Mouse (Mus musculus) bone marrow, adult 2 months (tissue): ENCODE results near the gene Hras. TPM values are rescaled to one million over a fixed set of nuclear protein-coding genes. Genes with fewer than 3 reads are reported as not detected.

ENCODE experiments used
- H3K27ac ChIP-seq: fragments of 200-500 bp; 2 replicates; pipeline ENCODE4 v1.5.1; 2012; ENCODE audit warnings: low read depth, mild to moderate bottlenecking, control low read depth, inconsistent platforms, low read length; ENCODE audit not compliant: control insufficient read depth, poor library complexity, insufficient read depth
- H3K4me1 ChIP-seq: fragments of 200-500 bp; 2 replicates; pipeline ENCODE4 v1.6.1; 2011; ENCODE audit warnings: low read length; ENCODE audit not compliant: control insufficient read depth, insufficient read depth
- H3K4me3 ChIP-seq: fragments of 200-500 bp; replicated peaks from 2 replicates; pipeline ENCODE3; 2011; ENCODE audit warnings: mild to moderate bottlenecking, low read depth, low read length, control low read depth; ENCODE audit not compliant: control insufficient read depth
- CTCF ChIP-seq: fragments of 200-500 bp; IDR thresholded peaks from 2 replicates; pipeline ENCODE4 v1.5.1; 2011; ENCODE audit warnings: low read length, control low read depth; ENCODE audit not compliant: control insufficient read depth, insufficient read depth
- POLR2A ChIP-seq: fragments of 200-500 bp; IDR thresholded peaks from 2 replicates; pipeline ENCODE4 v1.6.1; 2011; ENCODE audit warnings: low read depth, mild to moderate bottlenecking, control low read depth, low read length, borderline replicate concordance; ENCODE audit not compliant: control insufficient read depth
- WGBS: fragments of 180-500 bp; shearing (Covaris S2); methylation state at CpG from one replicate; pipeline ENCODE4 v1.1.7; 2018; 5-methylcytosine and 5-hydroxymethylcytosine counted together
- polyA plus RNA-seq: library from polyadenylated mRNA; stranded (reverse); fragments of >200 nt; gene quantifications from 2 replicates; pipeline ENCODE4 v1.2.4, GENCODE M21; 2011; ENCODE audit warnings: low replicate concordance; ENCODE audit not compliant: missing spikeins, insufficient read depth, insufficient read length

Gene Hras
- polyA plus RNA-seq, 1 experiment = 168 TPM

DNA sequence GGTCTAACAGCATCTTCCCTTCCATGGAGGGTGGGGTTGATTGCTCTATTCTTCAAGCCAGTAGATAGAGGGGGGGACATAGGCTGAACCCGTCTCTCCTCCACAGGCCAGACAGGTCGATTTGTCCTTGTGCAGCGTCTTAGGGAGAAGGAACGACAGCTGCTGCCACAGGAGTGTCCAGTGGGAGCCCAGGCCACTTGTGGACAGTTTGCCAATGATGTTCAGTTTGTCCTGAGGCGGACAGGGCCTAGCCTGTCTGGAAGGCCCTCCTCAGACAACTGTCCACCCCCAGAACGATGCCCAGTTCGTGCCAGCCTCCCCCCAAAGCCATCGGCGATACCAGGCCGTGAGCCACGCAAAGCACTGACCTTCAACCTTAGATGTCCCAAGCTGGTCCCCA, 23.1 kb upstream of the Hras start:
- TF ChIP-seq CTCF (no peak), POLR2A (no peak)
- no peak overlapping the region for H3K27ac ChIP-seq
- WGBS = 94% methylated on average over 11 of the region's 11 CpGs
- peaks cover under 1% of the 10 kb centered on the region; the same call in 1 of the 2 replicates for H3K4me1 ChIP-seq
- no peak overlapping the region for H3K4me3 ChIP-seq

DNA sequence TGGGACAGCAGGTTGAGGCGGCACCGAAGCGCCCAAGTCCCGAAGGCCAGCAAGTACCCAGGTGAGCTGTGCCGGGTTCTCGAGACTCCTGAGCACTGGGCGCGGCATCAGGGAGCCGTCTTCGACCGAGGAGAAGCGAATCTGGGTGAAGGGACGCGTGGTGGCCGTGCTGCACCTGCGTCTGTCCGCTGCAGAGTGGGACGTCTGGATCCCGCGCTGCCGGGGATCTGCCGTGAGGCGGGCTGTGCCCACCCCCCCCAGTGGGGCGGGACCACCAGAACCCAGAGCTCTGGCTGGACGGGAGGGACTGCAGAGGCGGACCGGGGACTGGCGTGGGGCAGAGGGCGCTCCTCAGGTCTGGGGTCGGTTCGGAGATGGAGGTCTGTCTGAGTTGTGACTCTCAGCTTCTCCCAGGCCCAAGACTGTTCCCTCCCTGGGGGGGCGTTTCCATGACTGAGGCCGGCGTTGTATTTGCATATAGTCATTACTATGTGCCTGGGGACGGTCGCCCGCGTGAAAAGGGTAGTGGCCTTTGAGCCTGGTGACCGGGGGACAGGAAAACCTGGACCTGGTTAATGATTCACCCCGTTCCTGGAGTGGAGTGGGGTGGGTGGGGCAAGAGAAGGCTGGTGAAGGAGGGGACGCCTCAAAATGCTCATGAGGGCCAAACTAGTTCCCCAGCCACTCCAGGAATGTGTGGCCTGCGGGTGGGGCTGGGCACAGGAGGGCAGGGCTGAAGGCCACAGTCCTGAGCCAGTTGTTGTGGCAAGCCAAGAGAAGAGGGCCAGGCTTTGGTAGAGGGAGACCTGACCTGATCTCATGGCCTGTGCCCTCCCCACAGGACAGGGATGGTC, 22.3 kb upstream of the Hras start:
- TF ChIP-seq POLR2A (peak; percentile 17; the same call in 1 of the 2 replicates), CTCF (no peak)
- WGBS = 2% methylated on average over 42 of the region's 42 CpGs
- Histone ChIP-seq H3K27ac (peak overlapping the region; percentile 62), H3K4me1 (no peaks in the 10 kb centered on the region), H3K4me3 (peak overlapping the region; percentile 71)

DNA sequence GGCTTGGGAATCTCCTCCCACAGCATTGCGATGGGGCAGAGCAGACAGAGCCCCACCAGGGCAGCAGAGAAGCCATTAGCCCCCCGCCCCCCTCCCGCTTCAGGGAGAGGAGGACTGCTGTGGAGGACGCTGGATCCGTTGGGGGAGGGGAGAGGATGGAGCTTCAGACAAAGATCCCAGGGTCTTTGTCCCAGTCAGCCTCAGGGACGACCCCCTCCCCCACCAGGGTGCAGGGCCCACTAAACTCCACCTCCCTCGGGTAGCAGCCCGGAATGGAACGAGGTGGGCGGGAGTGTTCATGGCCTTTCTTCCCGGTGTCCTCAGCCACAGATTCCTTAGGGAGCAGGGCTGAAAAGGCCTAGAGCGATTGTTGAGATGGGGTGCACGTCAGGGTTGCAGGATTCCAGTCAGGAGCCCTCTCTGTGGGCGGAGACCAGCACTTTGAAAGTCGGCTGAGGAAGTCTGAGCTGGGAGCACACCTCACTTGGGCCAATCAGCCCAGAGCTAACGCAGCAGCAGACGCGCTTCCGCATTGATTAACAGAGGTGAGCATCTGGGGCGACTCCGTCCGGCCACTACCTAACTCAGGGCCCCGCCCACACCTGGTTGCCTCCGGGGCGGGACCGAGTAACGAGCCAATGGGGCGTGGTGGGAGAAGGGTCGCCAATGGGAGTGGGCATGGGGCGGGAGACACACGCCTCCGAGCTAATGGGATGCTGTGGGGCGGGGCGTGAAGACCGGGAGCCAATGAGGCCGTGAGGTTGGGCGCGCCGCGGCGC, 21.5 kb upstream of the Hras start, which contains the start of gene Rassf7:
Gene Rassf7, plus strand, starts transcription at position 760 of the 779 bp plus-strand sequence.
- H3K4me3 ChIP-seq = peak within 1 kb of the TSS; percentile 71
- TF ChIP-seq CTCF (no peak), POLR2A (peak; percentile 7; the same call in 1 of the 2 replicates)
- WGBS = 5% methylated on average over 41 of the region's 41 CpGs
- H3K27ac ChIP-seq = peak within 1 kb of the TSS; percentile 62
- no peaks in the 10 kb centered on the region for H3K4me1 ChIP-seq

DNA sequence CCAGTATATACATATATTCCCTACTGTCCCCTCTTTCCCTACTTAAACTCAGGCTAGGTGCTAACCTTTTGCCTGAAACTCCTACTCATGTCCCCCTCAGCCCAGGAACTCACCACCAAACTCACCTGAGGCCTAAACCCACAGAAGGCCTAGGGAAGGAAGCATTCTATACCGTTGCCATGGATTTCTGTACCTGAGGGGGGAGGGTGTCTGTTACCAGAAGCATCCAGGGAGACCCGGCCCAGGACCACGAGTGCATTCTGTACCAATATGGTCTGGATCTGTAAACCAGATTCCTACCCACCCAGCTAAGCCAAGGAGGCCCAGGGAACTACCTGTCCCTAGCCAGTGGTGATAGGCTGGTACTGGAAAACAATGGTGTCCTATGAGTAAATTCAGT, 20.5 kb upstream of the Hras start:
- 86% methylated on average over 3 of the region's 3 CpGs for WGBS
- H3K4me1 ChIP-seq = peaks cover 4% of the 10 kb centered on the region; the same call in 1 of the 2 replicates
- H3K27ac ChIP-seq = no peak overlapping the region
- TF ChIP-seq CTCF (no peak), POLR2A (no peak)
- no peak overlapping the region for H3K4me3 ChIP-seq

DNA sequence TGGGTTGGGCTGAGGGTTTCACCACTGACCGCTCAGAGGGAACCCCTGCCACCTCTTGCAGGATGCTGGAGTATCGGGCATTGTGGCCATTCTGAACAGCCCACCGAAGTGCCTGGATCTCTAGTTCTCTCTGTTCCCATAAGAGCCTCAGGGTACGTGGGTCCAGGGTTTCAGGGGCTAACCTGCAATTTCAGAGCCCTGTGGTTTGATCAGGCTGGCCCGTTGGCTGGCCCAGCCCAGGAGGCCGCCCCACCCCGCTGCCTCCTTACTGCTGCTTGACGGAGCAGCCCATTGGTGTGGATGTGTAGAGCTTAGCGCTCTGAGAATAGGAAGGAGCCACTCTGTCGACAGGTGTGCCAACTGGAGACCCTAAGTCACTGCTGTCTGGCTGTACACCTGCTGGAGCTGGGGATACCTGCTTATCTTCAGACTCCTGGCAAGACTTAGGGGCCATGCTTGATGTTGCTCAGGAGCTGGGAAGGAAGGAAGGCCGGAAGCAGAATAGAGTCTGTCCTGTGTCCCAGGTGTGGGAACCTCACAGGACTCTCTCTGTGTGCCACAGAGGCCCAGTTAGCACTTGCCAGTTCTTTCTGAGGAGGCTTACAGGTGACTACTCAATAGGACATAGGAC, 19.9 kb upstream of the Hras start, which contains the start of gene Lmntd2:
Gene Lmntd2, minus strand, starts transcription at position 476 of the 631 bp plus-strand sequence.
- no peak for TF ChIP-seq CTCF
- H3K4me1 ChIP-seq = peaks cover 6% of the 10 kb centered on the region
- H3K4me3 ChIP-seq = no peak within 1 kb of the TSS
- 90% methylated on average over 11 of the region's 11 CpGs for WGBS
- peak within 1 kb of the TSS; percentile 24; the same call in 1 of the 2 replicates for H3K27ac ChIP-seq

DNA sequence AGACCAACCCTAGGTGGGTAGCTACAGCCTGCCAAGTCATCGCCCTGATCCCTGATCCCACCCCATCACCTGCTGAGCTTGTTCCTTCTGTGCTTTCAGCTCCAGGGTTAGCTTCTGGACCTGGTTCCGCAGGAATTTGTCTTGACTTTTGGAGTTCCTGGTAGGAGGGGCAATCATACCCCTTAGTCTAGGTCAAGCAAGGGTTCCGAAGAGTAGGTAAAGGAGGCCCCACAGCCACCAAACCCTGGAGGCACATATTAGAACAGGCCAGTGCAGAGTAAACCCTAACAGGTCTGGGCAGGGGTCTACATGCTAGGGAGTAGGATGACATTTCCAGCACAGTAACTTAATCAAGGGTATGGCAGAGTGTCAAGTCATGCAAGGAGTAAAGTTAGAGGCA, 19.3 kb upstream of the Hras start:
- H3K4me3 ChIP-seq = no peak overlapping the region
- no peak overlapping the region for H3K27ac ChIP-seq
- 93% methylated on average over 3 of the region's 3 CpGs for WGBS
- peaks cover 6% of the 10 kb centered on the region for H3K4me1 ChIP-seq
- no peak for TF ChIP-seq CTCF
- no peak for TF ChIP-seq POLR2A

DNA sequence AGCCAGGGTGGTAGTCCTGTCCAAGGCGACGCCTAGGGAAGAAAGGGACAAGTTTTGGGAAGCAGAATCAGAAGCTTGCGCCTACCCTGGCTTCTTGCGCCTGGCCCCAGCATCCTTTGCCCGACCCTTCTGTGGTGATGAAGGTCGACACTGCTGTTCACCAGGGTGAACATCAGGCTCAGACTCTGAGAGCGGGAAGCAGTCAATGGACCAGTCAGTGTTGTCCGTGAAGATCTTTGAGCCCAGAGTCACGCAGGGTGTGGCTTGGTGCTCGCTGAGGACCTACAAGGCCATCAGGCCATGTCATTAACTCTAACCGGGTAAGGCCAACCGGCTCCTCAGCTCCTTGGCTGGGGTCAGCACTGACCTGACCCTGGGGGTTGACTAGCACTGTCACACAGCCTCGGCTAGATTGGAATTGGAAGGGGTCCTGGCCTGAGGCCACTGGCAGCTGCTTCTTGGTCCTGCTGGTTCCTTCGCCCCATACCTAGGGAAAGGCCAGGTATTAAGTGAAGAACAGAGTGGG, 16.9 kb upstream of the Hras start:
- no peak for TF ChIP-seq CTCF
- 88% methylated on average over 14 of the region's 14 CpGs for WGBS
- H3K4me3 ChIP-seq = no peak overlapping the region
- peaks cover 6% of the 10 kb centered on the region for H3K4me1 ChIP-seq
- no peak overlapping the region for H3K27ac ChIP-seq

DNA sequence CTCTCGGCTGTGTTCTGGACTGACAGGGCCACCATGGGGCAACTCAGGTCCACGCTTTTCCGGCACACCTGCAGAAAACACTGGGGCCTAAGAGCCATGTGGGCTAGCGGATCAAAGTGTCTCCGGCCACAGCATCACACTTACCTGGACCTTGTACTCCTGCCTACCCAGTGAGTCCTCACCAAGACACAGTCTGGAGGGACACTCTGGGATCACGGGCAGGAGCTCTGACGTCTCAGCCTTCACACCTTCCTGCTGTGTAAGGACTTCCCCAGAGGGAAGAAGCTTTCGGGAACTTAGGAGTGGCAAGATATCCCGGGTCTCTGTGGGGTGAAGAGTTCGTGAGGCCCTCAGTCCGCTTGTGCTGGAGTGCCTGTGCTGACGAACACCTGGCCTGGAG, 16.3 kb upstream of the Hras start:
- peaks cover 6% of the 10 kb centered on the region for H3K4me1 ChIP-seq
- H3K4me3 ChIP-seq = no peak overlapping the region
- TF ChIP-seq CTCF (no peak), POLR2A (no peak)
- H3K27ac ChIP-seq = peak overlapping the region; percentile 33; the same call in 1 of the 2 replicates
- WGBS = 85% methylated on average over 12 of the region's 12 CpGs

DNA sequence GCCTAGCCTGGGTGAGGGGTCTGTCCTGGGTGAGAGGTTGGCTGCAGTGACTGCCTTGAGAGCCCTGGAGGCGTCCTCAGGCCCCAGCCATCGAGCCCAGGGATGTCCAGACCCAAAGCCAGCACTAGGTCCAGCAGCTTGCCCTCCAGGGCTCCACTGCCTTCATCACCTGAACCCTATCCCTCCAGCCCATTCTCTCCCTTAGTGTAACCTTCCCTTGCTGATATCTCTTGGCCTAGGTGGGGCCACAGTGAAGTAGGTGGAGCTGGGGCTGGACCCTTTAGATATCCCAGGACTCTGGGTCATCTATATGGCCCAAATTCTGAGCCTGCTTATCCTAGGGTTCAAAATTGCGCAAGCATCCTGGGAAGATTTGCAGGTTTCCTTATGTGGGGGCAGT, 15.7 kb upstream of the Hras start:
- Histone ChIP-seq H3K4me3 (no peak overlapping the region), H3K27ac (peak overlapping the region; percentile 66), H3K4me1 (peaks cover 6% of the 10 kb centered on the region)
- 65% methylated on average over 3 of the region's 3 CpGs for WGBS
- TF ChIP-seq POLR2A (peak; percentile 51; the same call in 1 of the 2 replicates), CTCF (no peak)
